Mouse (Mus musculus) adrenal gland, postnatal 4 days (tissue): ENCODE measurements around the gene Htatip2. TPM values are rescaled to one million over a fixed set of nuclear protein-coding genes. Genes with fewer than 3 reads are reported as not detected.

Source experiments
- DNase-seq, 2 experiments: peaks; one replicate each; pipeline ENCODE4 v3.0.0; 2021 to 2022; ENCODE audit warnings: low spot score in 2 of 2, mixed read lengths in 2 of 2
- long read RNA-seq, 2 experiments: library from polyadenylated mRNA; stranded (forward); transcript quantifications; one replicate each; pipeline ENCODE4 v2.0.0; 2021
- total RNA-seq, 2 experiments: library from RNA; stranded (reverse); gene quantifications; 2 replicates each; pipeline ENCODE4 v1.2.3; 2021

The Htatip2 gene
- total RNA-seq: 10 to 100 TPM; 21.1 to 21.2 TPM
- long read RNA-seq, experiment 1, transcript Htatip2-202 (6 exons, 1,338 nt): major isoform, 28 of 48 reads
- long read RNA-seq, experiment 1, partial matches to known transcripts: 11 of 48 reads
- long read RNA-seq, experiment 1, other reads (novel, unspliced or antisense): 8 of 48 reads
- long read RNA-seq, experiment 2, transcript Htatip2-202 (6 exons, 1,338 nt): major isoform, 17 of 41 reads
- long read RNA-seq, experiment 2, partial matches to known transcripts: 6 of 41 reads
- long read RNA-seq, experiment 2, other reads (novel, unspliced or antisense): 18 of 41 reads

GRCm38 (mm10) chr7:49758934-49759571 is at the start of gene Htatip2:
Htatip2 (plus strand) TSS chr7:49759115.
- DNase-seq: peak; percentile 14 to 20

GRCm38 (mm10) chr7:49709381-49710021 is 49.4 kb upstream of the Htatip2 start:
- no peak for DNase-seq

DNA sequence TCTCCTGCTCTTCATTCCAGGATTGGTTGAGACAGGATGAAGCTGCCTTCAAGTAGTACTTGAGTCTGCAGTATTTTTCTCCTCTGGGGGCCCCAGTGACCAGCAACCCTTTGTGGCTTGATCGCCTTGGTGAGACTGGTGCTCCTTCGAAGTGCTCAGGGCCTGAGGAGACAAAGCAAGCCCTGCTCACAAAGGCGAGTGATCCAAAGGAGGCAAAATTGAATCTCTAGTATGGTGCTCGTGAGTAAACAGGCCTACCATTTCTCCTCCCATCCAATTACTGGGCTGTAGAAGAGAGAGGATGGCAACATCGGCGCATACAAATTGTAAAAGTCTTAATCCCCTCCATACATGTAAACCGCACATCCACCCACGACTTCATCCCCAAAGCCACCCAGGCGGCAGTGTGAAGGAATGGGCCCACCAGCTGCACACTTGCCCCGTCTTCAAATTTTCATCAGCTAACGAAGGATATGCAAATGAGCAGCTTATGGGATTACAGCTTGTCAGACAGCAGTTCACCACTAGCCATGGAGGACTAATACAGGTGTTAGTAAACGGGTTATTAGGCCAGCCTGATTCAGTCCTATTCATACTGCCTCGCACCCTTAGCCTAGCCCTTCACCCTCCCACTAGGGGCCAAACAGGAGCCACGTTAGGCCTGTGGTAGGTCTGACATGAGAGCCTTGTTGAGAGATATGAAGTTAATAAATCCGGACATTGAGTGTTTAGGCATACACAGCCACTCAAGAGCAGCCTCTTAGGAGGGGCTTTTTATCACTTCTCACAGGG is 40.8 kb upstream of the Htatip2 start:
- no peak for DNase-seq

- no peak for DNase-seq
Measured at GRCm38 (mm10) chr7:49734342-49734741, 24.6 kb upstream of the Htatip2 start.

DNA sequence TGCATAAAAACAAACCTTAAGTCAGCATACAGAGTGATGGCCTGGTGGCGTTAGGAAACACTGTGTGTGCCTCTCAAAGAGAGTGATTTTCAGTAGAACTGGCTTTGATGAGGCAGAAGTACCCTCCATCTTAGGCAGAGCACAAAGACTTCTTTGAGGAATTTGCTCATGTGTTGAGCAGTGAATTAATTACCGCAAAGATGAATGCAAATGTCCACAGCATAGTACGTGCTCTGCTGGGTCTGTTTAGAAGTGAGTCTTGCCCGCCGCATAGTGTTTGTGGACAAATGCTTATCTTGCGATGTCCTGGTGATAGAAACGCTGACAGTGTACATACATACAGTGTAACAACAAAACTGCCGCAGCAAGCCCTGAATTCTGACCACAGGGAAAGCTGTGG is 19.5 kb upstream of the Htatip2 start:
- DNase-seq: no peak

GRCm38 (mm10) chr7:49741474-49741873 is 17.4 kb upstream of the Htatip2 start:
- no peak for DNase-seq

GRCm38 (mm10) chr7:49741923-49742322 is 17.0 kb upstream of the Htatip2 start:
- DNase-seq: no peak

DNA sequence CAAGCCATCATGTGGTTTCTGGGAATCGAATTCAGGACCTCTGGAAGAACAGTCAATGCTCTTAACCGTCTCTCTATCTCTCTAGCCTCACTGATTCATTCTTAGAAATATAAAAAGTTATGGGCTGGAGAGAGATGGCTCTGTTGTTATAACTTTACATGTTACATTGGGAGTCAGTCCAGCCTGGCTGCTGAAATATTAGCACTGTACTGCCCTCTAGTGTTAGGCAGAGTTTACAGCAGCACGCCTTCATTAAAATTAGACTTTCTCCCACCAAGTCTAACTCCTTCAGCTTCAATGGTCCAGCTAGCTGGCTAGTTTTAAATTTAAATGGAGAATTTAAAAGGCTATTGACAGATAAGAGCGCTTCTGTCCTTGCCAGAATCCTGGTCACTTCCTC is 7.8 kb upstream of the Htatip2 start:
- DNase-seq: no peak

GRCm38 (mm10) chr7:49752730-49753506 is 6.0 kb upstream of the Htatip2 start:
- no peak for DNase-seq

DNA sequence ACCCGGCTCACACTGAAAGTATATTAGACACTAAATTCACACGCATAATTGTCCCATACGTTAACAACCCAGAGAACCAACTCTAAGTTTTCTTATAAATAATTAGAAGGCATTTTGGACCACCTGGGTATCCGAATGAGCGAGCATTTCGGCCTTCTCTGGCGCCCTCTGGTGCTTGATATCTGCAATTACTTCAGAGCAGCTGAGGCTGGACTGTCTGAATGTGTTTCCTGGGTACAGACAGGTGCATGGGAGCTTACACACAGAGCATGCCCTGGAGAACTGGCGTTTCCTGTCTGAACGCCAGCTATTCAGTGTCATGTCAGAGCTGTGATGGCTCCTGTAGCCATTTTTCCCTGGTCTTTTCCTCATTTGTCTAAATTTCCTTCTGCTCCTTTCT is 4.1 kb upstream of the Htatip2 start:
- DNase-seq: peak; percentile 6 to 17

DNA sequence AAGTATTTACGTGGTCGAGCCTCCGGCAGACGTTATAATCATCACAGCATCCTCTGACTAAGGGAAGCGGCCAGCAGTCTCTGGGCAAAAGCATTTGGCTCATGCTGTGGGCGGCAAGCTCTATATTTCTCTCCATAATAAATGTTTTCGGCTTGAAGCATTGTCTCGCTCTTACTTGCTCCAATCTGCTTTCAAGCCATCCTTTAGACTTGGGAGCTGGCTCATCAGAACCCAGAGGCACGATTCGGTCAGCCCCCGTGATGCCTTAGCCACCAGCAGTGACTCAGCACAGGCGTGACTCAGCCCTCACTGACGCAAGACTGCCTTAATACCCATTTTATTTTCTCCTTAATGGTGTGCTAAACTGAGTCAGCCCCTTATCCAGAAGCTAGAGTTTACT is 3.7 kb downstream of the Htatip2 start:
- no peak for DNase-seq

DNA sequence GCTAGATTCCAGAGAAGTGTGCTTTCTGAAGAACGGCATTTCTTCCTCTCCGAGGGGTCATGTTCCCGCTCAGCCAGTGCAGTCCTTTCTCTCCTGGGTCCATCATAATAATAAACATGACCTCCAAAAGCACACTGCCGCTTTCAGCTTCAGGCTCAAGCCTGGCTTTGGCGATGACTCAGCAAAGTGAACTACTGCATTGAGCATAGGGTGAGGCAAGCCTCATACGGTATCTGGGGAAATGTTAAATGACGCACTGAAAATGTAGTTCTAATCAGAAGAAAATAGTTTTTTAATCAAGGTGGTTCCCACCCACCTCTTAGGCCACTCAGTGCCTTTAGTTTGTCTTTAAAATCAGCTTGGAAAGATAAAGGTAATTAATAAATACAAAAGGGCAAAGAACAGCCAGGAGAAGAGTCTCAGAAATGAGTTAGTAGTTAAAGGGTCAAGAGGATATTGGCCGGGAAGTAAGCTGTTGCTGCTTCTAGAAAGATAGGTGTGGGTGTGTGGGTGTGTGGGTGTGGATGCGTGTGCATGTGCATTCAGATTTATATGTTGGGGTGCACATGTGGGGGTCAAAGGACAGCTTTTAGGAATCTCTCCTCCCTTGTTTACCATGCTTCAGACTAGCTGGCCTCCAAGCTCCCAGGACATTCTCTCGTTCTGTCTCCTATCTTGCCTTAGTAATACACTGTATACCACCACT is 5.2 kb downstream of the Htatip2 start:
- DNase-seq: no peak

- no peak for DNase-seq
Measured at GRCm38 (mm10) chr7:49766166-49766565, 7.3 kb downstream of the Htatip2 start.

- DNase-seq: no peak
Measured at GRCm38 (mm10) chr7:49768509-49768908, 9.6 kb downstream of the Htatip2 start.

DNA sequence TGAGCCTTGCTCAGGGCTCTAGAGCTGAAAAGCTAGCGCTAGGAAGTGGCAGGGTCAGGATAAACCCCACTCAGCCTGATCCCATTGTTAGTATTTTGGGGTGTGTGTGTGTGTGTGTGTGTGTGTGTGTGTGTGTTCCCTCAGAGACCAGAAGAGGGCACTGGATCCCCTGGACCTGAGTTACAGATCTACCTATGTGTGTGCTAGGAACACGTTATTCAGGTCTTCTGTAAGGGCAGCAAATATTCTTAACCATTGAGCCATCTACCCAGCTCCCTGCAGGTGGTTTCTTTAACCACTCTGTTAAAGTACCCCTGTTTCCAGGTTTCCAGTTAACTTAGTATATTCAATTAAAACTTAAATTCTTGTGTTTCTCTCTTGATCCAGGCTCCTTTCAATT is 15.5 kb downstream of the Htatip2 start:
- DNase-seq: no peak

DNA sequence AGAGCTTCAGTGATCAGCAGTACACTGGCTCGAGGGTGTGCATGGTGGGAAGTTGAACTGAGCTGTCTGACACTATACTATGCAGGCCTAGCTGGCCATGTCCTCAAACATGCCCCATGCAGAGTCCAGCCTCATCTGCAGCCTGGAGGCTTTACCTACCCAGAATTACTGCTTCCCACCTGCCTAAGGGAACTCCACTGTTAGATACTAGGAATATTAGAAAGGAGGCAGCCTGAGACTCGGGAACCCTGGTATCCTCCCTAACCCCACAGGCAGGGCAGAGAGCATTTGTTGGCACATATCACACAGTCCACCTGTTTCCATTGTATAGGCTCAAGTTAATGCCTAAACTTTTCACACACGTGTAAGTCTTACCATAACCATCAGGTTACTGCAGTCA is 18.7 kb downstream of the Htatip2 start:
- no peak for DNase-seq

DNA sequence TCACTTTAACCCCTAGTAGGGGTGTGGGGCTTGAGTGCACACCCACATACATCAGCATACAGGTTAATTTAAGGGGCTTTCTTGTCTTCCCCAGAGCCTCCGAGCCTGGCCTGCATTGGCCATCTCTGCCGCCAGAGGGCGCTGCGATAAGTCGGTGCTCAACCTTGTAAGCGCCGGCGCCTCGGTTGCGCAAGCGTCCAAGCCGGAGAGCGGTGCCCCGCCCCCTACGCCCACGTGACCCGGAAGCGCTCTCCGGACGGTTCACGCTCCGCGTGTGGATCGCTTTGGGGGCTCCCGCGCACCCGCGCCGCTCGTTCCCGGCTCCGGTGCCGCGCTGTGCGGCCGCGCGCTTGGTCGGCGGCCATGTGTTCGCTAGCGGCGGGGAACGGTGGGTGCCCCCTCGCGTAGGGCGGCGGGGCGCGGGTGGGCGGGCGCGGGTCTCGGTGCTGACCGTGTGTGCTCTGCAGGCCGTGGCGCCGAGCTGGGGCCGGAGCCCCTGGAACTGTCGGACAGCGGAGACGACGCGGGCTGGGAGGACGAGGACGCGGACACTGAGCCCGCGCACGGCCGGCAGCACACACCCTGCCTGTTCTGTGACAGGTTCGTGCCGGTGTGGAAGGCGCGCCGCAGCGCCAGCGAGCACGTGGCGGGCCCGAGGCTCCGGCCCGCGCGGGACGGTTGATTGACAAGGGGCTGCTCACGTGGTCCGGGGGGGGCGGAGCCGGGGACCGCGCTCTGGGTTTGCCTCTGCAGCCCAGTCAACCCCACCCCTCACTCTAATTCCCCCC is 19.4 kb downstream of the Htatip2 start, which contains the start of gene Prmt3:
Gene Prmt3 (plus strand): TSS at position 233 of the 788 bp plus-strand sequence.
- DNase-seq: peak; percentile 94 to 96

DNA sequence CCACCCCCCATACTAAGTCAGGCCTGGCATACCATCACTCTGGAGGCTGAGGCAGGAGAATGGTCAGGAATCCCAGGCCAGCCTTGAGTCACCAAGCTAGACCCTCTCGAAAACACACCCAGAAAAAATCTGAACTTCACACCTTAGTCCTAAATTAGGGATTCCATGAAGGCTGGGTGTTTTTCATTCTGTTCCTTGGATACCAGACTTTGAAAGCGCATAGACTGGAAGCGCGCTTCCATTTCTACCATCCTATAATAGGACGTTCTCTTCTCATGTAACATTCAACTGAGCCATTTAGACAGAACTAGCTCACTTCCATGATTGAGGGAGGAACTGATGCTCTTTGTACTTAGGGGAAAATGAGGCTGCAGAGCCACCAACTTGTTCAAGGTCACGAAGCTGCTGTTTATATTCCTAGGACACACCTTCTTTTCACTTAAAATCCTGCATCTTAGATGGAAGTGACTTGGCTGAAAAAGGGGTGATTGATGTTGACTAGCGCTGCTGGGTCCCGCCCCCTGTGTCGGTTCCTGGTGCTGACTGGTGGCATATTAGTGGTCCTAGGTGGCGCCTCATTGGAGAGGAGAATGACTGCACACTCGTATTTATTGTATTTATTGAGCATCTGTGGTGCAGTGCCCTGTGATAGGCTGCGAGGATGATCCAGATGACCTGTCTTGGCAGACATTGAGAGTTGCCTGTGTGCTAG is 20.1 kb downstream of the Htatip2 start:
- no peak for DNase-seq

GRCm38 (mm10) chr7:49783017-49783416 is 24.1 kb downstream of the Htatip2 start:
- no peak for DNase-seq
